Mouse (Mus musculus): ENCODE measurements at regions not wholly inside any gene's neighbourhood (a gene's known extent, or its start where the extent isn't known, plus 50 kb on each side); places are given as distances from the start of the nearest gene placed in this dataset.

DNA sequence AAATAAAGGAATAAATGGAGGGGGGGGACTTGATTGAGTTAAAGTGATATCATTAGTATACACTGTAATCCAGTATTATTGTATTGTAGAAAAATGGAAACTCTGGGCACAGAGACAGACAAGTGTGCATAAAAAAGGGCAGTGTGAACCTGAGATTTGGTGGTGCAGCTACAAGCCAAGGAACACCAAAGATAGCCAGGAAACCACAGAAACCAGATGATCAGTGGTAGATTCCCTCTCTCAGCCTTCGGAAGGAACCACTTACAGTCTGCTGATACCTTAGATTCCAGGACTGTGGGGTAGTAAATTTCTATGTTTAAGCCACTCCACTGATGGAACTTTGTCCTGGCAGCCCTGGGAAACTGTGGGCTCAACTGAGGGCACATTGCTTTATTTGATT is 97.1 kb downstream of the Phlda1 start:
- no peak for TF ChIP-seq CTCF (IDR thresholded peaks at IDR 0.05; ENCODE audit: low read depth, low read length)
- TF ChIP-seq POLR2A (IDR thresholded peaks at IDR 0.05; ENCODE audit: borderline replicate concordance, low read depth, low read length): no peak

Measured in bone marrow macrophage, adult 2 months (primary cell).